Mouse (Mus musculus): ENCODE results near the gene Gm10486.
"Not testable (repeated sequence)": the region's sequence is repeated elsewhere in the genome, so short reads cannot be mapped to it uniquely, and the experiment has no call there.

Gene Gm10486

DNA sequence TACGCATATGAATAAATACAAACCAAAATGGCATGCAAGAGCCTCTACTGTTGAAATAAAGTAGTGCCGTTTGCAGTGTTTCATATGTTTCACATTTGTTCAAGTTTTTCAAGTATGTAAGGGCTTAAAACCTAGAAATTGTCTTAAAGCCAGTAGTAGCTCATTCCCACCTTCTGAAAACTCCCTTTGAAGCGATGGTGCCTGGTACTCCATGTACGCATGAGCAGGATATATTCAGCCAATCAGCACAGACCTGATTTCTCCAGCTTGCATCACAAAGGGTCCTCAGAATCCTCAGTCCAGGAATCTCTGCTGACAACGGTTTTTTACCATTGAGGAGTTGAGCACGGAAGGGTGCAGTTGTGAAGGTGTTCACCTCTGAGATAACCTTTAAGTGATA, at the start of gene Gm10486:
Gene Gm10486, plus strand, starts transcription at position 301 of the 400 bp plus-strand sequence.
- not testable (repeated sequence) for DNase-seq (ENCODE audit: low spot score)
